Mouse (Mus musculus): Measurements from ENCODE around the gene Lyrm1. TPM values are rescaled to one million over a fixed set of nuclear protein-coding genes. Genes with fewer than 3 reads are reported as not detected.

The Lyrm1 gene
- polyA plus RNA-seq, 1 experiment, result 0.49 TPM

DNA sequence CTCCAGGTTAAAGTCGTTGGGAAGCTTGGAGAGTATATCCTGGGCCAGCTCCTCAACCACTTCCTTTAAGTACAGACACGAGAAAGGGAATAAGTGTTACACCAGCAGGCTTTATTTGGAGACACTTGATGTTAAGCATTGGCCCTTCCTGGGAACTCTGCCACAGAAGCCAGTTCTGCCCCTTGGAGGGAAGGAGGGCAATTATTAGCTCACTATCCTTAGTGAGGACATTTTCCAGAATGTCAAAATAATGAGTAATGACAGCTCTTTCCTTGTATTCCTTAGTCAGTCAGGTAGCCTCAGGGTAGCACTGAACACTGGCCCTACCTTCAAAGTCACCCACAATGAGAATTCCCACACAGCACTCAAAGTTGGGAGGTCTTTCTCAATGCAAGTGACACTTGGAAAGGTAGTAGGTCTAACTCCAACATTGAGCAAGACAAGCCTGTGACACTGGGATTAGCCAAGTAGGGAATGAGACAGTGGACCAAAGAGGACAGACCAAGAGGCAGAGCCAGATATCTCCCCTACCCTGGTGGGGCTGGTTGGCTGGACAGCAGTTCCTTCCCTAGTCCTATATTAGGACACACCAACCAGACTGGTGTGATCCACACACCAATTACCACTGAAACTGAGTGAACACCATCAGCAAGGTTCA, 33.3 kb downstream of the Lyrm1 start:
- WGBS, result 60% methylated on average over 2 of the region's 2 CpGs
- H3K36me3 ChIP-seq (ENCODE audit: control insufficient read depth, insufficient read depth, low read length), result no peaks in the 10 kb centered on the region
- H3K4me3 ChIP-seq (ENCODE audit: extremely low read depth, insufficient read depth, insufficient read length), result no peak overlapping the region
- no peaks in the 10 kb centered on the region for H3K27me3 ChIP-seq (ENCODE audit: control insufficient read depth, insufficient read depth, low read length)
- no peak for TF ChIP-seq CTCF (IDR thresholded peaks at IDR 0.05; ENCODE audit: extremely low read depth, insufficient read depth, insufficient read length, insufficient replicate concordance)
- TF ChIP-seq POLR2A (IDR thresholded peaks at IDR 0.05; ENCODE audit: low read depth, low read length), result no peak
- no peaks in the 10 kb centered on the region for H3K4me1 ChIP-seq (ENCODE audit: control insufficient read depth, insufficient read depth, insufficient read length)
- DNase-seq (ENCODE audit: low read depth in 1 of 2, low spot score in 2 of 2), result no peak
- no peak overlapping the region for H3K27ac ChIP-seq (ENCODE audit: insufficient read depth, low read length)

DNA sequence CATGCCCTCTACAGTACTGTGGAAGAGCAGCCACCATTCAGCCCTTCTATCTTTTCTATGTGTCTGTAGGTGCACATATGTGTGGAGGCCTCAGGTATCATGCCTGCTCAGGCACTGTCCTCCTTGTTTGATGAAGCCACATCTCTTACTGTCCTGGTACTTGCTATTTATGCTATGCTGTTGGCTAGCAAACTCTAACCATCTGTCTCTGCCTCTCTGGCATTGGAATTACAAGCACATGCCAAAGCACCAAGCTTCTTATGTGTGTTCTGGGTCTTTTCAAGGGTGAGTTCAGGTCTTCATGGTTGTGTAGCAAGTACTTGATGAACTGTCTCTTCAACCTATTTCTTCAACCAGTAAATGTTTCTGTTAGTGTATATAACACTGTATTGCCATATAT, 40.7 kb downstream of the Lyrm1 start:
- TF ChIP-seq CTCF (IDR thresholded peaks at IDR 0.05; ENCODE audit: extremely low read depth, insufficient read depth, insufficient read length, insufficient replicate concordance) (no peak), POLR2A (IDR thresholded peaks at IDR 0.05; ENCODE audit: low read depth, low read length) (no peak)
- Histone ChIP-seq H3K4me1 (ENCODE audit: control insufficient read depth, insufficient read depth, insufficient read length) (no peaks in the 10 kb centered on the region), H3K4me3 (ENCODE audit: extremely low read depth, insufficient read depth, insufficient read length) (no peak overlapping the region), H3K27ac (ENCODE audit: insufficient read depth, low read length) (no peak overlapping the region), H3K36me3 (ENCODE audit: control insufficient read depth, insufficient read depth, low read length) (no peaks in the 10 kb centered on the region), H3K27me3 (ENCODE audit: control insufficient read depth, insufficient read depth, low read length) (no peaks in the 10 kb centered on the region)
- no peak for DNase-seq (ENCODE audit: low read depth in 1 of 2, low spot score in 2 of 2)

DNA sequence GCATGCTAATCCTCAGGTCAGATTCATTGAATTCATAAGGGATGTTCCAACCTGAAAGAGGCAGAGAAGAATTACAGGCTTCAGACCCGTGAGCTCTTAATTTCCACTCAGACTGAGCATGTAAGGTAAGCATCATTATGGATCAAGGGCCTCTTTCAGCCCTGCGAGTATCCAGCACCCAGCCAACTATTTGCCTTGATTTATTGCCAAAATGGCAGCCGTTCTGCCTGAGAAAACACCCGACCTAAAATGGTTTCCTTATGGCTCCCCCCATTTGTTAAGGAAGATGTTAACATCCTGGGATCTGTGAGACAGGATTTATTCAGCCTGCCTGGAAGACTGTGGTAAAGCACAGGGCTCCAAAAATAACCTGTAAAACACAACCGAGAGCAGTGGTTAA, 41.4 kb downstream of the Lyrm1 start:
- WGBS, result 70% methylated on average over 5 of the region's 5 CpGs
- no peak overlapping the region for H3K27ac ChIP-seq (ENCODE audit: insufficient read depth, low read length)

DNA sequence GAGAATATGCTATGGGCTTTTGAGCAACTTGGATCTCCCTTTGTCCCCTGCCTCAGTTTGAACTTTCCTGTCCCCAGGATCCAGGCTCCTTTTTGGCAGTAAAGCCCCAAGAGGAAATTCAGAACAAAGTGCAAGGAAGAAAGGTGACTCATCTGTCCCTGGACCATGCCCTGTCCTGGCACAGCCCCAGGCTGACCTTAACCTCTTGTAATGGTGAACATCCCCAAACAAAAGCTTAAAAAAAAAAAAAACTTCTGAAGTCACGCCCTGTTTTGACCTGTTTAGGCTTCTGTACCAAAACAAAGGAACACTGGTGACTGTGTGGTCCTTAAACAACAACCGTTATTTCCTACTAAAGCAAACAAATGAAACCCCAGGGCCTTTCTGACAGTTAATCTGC, 45.9 kb downstream of the Lyrm1 start:
- H3K36me3 ChIP-seq (ENCODE audit: control insufficient read depth, insufficient read depth, low read length), result no peaks in the 10 kb centered on the region
- no peak overlapping the region for H3K4me3 ChIP-seq (ENCODE audit: extremely low read depth, insufficient read depth, insufficient read length)
- WGBS, result 53% methylated on average over 2 of the region's 2 CpGs
- no peaks in the 10 kb centered on the region for H3K4me1 ChIP-seq (ENCODE audit: control insufficient read depth, insufficient read depth, insufficient read length)
- no peak overlapping the region for H3K27ac ChIP-seq (ENCODE audit: insufficient read depth, low read length)
- no peak for TF ChIP-seq CTCF (IDR thresholded peaks at IDR 0.05; ENCODE audit: extremely low read depth, insufficient read depth, insufficient read length, insufficient replicate concordance)
- TF ChIP-seq POLR2A (IDR thresholded peaks at IDR 0.05; ENCODE audit: low read depth, low read length), result no peak
- H3K27me3 ChIP-seq (ENCODE audit: control insufficient read depth, insufficient read depth, low read length), result no peaks in the 10 kb centered on the region
- DNase-seq (ENCODE audit: low read depth in 1 of 2, low spot score in 2 of 2), result no peak

More for the DNA sequence above, 41.4 kb downstream of the Lyrm1 start:
- no peaks in the 10 kb centered on the region for H3K27me3 ChIP-seq (ENCODE audit: control insufficient read depth, insufficient read depth, low read length)
- no peaks in the 10 kb centered on the region for H3K4me1 ChIP-seq (ENCODE audit: control insufficient read depth, insufficient read depth, insufficient read length)
- H3K36me3 ChIP-seq (ENCODE audit: control insufficient read depth, insufficient read depth, low read length), result no peaks in the 10 kb centered on the region
- no peak for DNase-seq (ENCODE audit: low read depth in 1 of 2, low spot score in 2 of 2)
- H3K4me3 ChIP-seq (ENCODE audit: extremely low read depth, insufficient read depth, insufficient read length), result no peak overlapping the region
- TF ChIP-seq CTCF (IDR thresholded peaks at IDR 0.05; ENCODE audit: extremely low read depth, insufficient read depth, insufficient read length, insufficient replicate concordance), result no peak
- no peak for TF ChIP-seq POLR2A (IDR thresholded peaks at IDR 0.05; ENCODE audit: low read depth, low read length)

DNA sequence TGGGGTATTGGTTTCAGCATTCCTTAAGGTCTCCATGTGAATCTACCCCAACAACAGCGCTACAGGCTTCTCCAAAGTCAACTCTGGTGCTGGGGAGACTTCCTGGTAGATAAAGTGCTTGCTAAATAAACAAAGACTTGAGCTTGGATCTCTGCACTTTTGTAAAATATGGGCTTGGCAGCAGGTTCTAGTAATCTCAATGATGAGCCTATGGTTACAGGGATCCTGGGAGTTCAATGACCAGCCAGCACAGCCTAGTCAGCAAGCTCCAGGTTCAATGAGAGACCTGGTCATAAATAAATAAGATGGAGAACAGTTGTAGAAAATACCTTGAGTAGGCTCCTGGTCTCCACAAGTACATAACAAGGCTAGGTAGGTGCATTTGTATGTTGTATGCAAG, 58.4 kb downstream of the Lyrm1 start:
- Histone ChIP-seq H3K27ac (ENCODE audit: insufficient read depth, low read length) (no peak overlapping the region), H3K27me3 (ENCODE audit: control insufficient read depth, insufficient read depth, low read length) (no peaks in the 10 kb centered on the region), H3K4me3 (ENCODE audit: extremely low read depth, insufficient read depth, insufficient read length) (no peak overlapping the region), H3K36me3 (ENCODE audit: control insufficient read depth, insufficient read depth, low read length) (no peaks in the 10 kb centered on the region), H3K4me1 (ENCODE audit: control insufficient read depth, insufficient read depth, insufficient read length) (no peaks in the 10 kb centered on the region)
- 84% methylated on average over 1 of the region's 1 CpGs for WGBS
- no peak for DNase-seq (ENCODE audit: low read depth in 1 of 2, low spot score in 2 of 2)
- TF ChIP-seq POLR2A (IDR thresholded peaks at IDR 0.05; ENCODE audit: low read depth, low read length) (no peak), CTCF (IDR thresholded peaks at IDR 0.05; ENCODE audit: extremely low read depth, insufficient read depth, insufficient read length, insufficient replicate concordance) (no peak)

DNA sequence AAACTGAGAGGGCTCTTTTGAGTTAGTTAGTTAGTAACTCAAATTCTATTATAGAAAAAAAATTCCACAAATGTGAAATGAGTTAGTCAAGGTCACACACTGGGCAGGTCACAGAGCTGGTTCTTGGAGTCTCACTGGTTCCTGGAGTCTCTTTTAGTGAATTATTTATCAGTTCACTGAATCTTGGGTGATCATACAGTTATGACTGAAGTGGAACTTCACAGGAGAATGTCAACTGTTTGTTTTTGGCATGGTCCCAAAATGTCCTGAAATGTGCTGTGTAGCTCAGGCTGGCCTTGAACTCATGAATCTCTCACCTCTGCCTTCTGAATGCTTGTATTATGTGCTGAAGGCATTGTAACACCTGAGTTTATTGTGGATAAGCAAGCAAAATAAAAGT, 61.8 kb downstream of the Lyrm1 start:
- H3K27me3 ChIP-seq (ENCODE audit: control insufficient read depth, insufficient read depth, low read length), result no peaks in the 10 kb centered on the region
- H3K4me3 ChIP-seq (ENCODE audit: extremely low read depth, insufficient read depth, insufficient read length), result no peak overlapping the region
- H3K4me1 ChIP-seq (ENCODE audit: control insufficient read depth, insufficient read depth, insufficient read length), result no peaks in the 10 kb centered on the region
- TF ChIP-seq CTCF (IDR thresholded peaks at IDR 0.05; ENCODE audit: extremely low read depth, insufficient read depth, insufficient read length, insufficient replicate concordance), result no peak
- TF ChIP-seq POLR2A (IDR thresholded peaks at IDR 0.05; ENCODE audit: low read depth, low read length), result no peak
- no peaks in the 10 kb centered on the region for H3K36me3 ChIP-seq (ENCODE audit: control insufficient read depth, insufficient read depth, low read length)
- H3K27ac ChIP-seq (ENCODE audit: insufficient read depth, low read length), result no peak overlapping the region
- no peak for DNase-seq (ENCODE audit: low read depth in 1 of 2, low spot score in 2 of 2)

DNA sequence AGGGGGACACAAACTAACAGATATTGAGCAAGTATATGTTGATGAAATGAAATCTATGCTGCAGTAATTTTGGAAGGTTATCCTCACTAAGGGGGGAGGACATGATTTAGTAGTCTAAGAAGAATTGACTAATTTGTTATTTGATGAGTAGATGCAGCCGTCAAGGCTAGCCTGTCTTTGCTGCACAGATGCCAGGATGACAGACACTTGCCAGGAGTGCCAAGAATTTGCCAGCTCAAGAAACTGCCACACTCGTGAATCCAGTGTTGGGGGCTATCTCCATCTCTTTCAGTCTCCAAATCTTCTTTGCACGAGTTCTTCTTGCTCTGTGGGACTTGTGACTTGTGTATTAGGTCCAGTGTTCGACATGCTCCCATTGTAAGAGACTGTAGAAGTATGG, 63.4 kb downstream of the Lyrm1 start:
- TF ChIP-seq CTCF (IDR thresholded peaks at IDR 0.05; ENCODE audit: extremely low read depth, insufficient read depth, insufficient read length, insufficient replicate concordance) (no peak), POLR2A (IDR thresholded peaks at IDR 0.05; ENCODE audit: low read depth, low read length) (no peak)
- 66% methylated on average over 4 of the region's 4 CpGs for WGBS
- H3K4me3 ChIP-seq (ENCODE audit: extremely low read depth, insufficient read depth, insufficient read length), result no peak overlapping the region
- H3K4me1 ChIP-seq (ENCODE audit: control insufficient read depth, insufficient read depth, insufficient read length), result no peaks in the 10 kb centered on the region
- H3K27ac ChIP-seq (ENCODE audit: insufficient read depth, low read length), result no peak overlapping the region
- H3K27me3 ChIP-seq (ENCODE audit: control insufficient read depth, insufficient read depth, low read length), result no peaks in the 10 kb centered on the region
- H3K36me3 ChIP-seq (ENCODE audit: control insufficient read depth, insufficient read depth, low read length), result no peaks in the 10 kb centered on the region
- DNase-seq (ENCODE audit: low read depth in 1 of 2, low spot score in 2 of 2), result no peak
